ENCODE assay signal across 22 mouse cellular contexts in genomic region chr1:43858988-43859387, GRCm38 (mm10).
"Had no signal": no experiment of that assay in that cellular context is flagged by ENCODE, and none has a peak within 500 bp of the region (broad histone marks: within the 10 kb centered on the region; RNA-seq: fewer than 3 reads in every experiment).

No protein-coding gene starts in this region.

- H3K9me3 ChIP-seq: heart, embryonic 13.5 days; heart, embryonic 15.5 days; hindbrain, embryonic 13.5 days; hindbrain, embryonic 15.5 days; limb, embryonic 13.5 days; limb, embryonic 15.5 days; liver, embryonic 12.5 days had no signal

- H3K27ac ChIP-seq: heart, adult 2 months; heart, embryonic 13.5 days; heart, embryonic 15.5 days; hindbrain, embryonic 13.5 days; hindbrain, embryonic 15.5 days; hindbrain, postnatal 0 days; limb, embryonic 13.5 days; limb, embryonic 15.5 days; liver, embryonic 12.5 days had no signal

- DNase-seq: gastrocnemius, postnatal 14 days; gastrocnemius, postnatal 36 days; heart, adult 2 months; heart, postnatal 14 days; heart, postnatal 36 days; kidney, adult 11 months; kidney, adult 8-10 months; kidney, postnatal 14 days; kidney, postnatal 36 days; layer of hippocampus, adult 9-11 months; layer of hippocampus, postnatal 36 days; left cerebral cortex, postnatal 4 days had no signal

- H3K9ac ChIP-seq: heart, embryonic 13.5 days; heart, embryonic 15.5 days; hindbrain, embryonic 13.5 days; hindbrain, embryonic 15.5 days; limb, embryonic 13.5 days; limb, embryonic 15.5 days; liver, embryonic 12.5 days had no signal

- H3K4me3 ChIP-seq: heart, adult 2 months; heart, embryonic 13.5 days; heart, embryonic 15.5 days; hindbrain, embryonic 13.5 days; hindbrain, embryonic 15.5 days; limb, embryonic 13.5 days; limb, embryonic 15.5 days; liver, embryonic 12.5 days had no signal

- H3K27me3 ChIP-seq: heart, embryonic 13.5 days; heart, embryonic 15.5 days; hindbrain, embryonic 13.5 days; hindbrain, embryonic 15.5 days; limb, embryonic 13.5 days; limb, embryonic 15.5 days; liver, embryonic 12.5 days had no signal

- H3K4me2 ChIP-seq: heart, embryonic 11.5 days; heart, embryonic 13.5 days; heart, embryonic 15.5 days; hindbrain, embryonic 13.5 days; hindbrain, embryonic 15.5 days; limb, embryonic 13.5 days; limb, embryonic 15.5 days; liver, embryonic 12.5 days had no signal

- ATAC-seq: hindbrain, postnatal 0 days; intestine, embryonic 16.5 days; liver, embryonic 12.5 days had no signal

- H3K4me1 ChIP-seq: heart, embryonic 13.5 days; heart, embryonic 15.5 days; hindbrain, embryonic 13.5 days; hindbrain, embryonic 15.5 days; limb, embryonic 13.5 days; limb, embryonic 15.5 days; liver, embryonic 12.5 days had no signal

- H3K36me3 ChIP-seq: heart, embryonic 13.5 days; heart, embryonic 15.5 days; hindbrain, embryonic 13.5 days; hindbrain, embryonic 15.5 days; limb, embryonic 13.5 days; limb, embryonic 15.5 days; liver, embryonic 12.5 days had no signal
